Mouse (Mus musculus) duodenum, adult 2 months (tissue): ENCODE data around the gene Morn3. TPM values are rescaled to one million over a fixed set of nuclear protein-coding genes. Genes with fewer than 3 reads are reported as not detected.

ENCODE experiments used
- polyA plus RNA-seq: library from polyadenylated mRNA; depleted of rRNA; stranded (reverse); fragments of >200 nt; gene quantifications from 2 replicates; pipeline ENCODE4 v1.2.3, GENCODE M21; 2012; ENCODE audit warnings: low replicate concordance; rRNA removed

Gene Morn3
- polyA plus RNA-seq = not detected in 2 replicates

GRCm38 (mm10) chr5:123046916-123047315 is at the start of gene Morn3:
Gene Morn3 (minus strand): TSS chr5:123047016.

GRCm38 (mm10) chr5:123068115-123068514 is 21.3 kb upstream of the Morn3 start, which contains the start of gene Tmem120b:
Gene Tmem120b (plus strand): TSS chr5:123068415.

GRCm38 (mm10) chr5:123014753-123015701 is 31.8 kb downstream of the Morn3 start, which contains the start of gene Orai1:
Gene Orai1 (plus strand): TSS chr5:123015074.

GRCm38 (mm10) chr5:122989551-122990330 is 57.1 kb downstream of the Morn3 start, which contains the start of gene Kdm2b:
Gene Kdm2b (minus strand): TSS chr5:122989823.

Other genes starting within 250 kb of the Morn3 start
- 86.4 and 87.2 TPM in 2 replicates for gene Anapc5, start 225.7 kb downstream of the Morn3 start, polyA plus RNA-seq
- 3.1 and 3.9 TPM in 2 replicates for gene Rnf34, start 197.0 kb downstream of the Morn3 start, polyA plus RNA-seq
- 8.0 and 9.5 TPM in 2 replicates for gene Kdm2b, start 57.2 kb downstream of the Morn3 start, polyA plus RNA-seq
- 143 and 198 TPM in 2 replicates for gene Orai1, start 31.9 kb downstream of the Morn3 start, polyA plus RNA-seq
- gene Tmem120b, start 21.4 kb upstream of the Morn3 start, polyA plus RNA-seq = 2.2 and 3.2 TPM in 2 replicates
- 31.4 and 60.3 TPM in 2 replicates for gene Rhof, start 85.7 kb upstream of the Morn3 start, polyA plus RNA-seq
- gene Setd1b, start 95.2 kb upstream of the Morn3 start, polyA plus RNA-seq = 10.4 and 11.5 TPM in 2 replicates
- 14.0 and 17.9 TPM in 2 replicates for gene Psmd9, start 122.4 kb upstream of the Morn3 start, polyA plus RNA-seq
- gene Hpd, start 135.7 kb upstream of the Morn3 start, polyA plus RNA-seq = 15.8 and 20.6 TPM in 2 replicates
- 0.11 and 0.47 TPM in 2 replicates for gene Wdr66, start 205.1 kb upstream of the Morn3 start, polyA plus RNA-seq